Mouse (Mus musculus): ENCODE data around the gene Zfand3. TPM values are rescaled to one million over a fixed set of nuclear protein-coding genes. Genes with fewer than 3 reads are reported as not detected.

Gene Zfand3
- polyA plus RNA-seq (2015; fragmentation: Nextera tagmentation; extraction: Ambion mirVana): 54.9 and 57.6 TPM in 2 replicates

DNA sequence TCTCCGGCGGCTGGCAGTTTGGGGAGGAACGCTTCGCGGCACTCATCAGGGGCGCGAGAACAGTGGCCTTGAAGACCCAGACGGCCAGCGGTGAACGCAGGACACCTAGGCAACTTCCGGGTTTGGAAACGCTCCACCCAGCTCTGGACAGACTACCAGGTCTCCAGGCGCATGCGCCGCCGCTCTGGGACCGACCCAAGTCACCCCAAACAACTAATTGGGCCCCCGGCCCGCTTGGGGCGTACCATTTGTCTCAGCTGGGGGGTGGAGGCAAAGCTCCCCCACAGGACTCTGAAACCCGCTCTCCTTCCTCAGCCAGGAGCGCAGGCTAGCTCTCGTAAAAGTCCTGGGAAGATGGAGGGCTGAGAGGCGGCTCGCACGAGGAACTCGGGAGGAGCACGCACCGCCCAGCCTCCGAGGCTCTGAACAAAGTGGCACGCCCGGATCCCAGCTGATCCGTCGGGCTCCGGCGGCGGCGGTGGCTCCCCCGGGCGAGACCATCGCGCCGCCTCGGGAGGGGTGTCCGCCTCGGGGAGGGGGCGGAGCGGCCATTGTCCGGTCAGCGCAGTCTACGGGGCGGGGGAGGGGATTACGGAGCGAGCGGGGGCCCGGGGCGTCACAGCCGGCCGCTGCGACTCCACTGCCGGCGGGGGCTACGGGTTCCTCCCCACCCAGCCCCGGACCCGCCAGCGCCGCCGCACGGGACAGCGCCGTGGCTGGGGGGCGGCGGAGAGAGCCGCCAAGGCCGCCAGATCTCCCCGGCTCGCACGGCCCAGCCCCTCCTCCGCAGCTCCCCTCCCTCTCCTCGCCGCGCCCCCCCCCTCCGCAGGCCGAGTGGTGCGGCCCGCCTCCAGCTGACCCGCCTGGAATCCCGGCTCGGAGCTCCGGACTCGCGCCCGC is at the start of gene Zfand3:
Gene Zfand3 (plus strand): TSS at position 531 of the 900 bp plus-strand sequence.
- Histone ChIP-seq H3K9me3 (replicated peaks) (no peaks in the 10 kb centered on the region), H3K4me2 (replicated peaks) (peak within 1 kb of the TSS; percentile 65), H3K27ac (replicated peaks) (peak within 1 kb of the TSS; percentile 100), H3K4me3 (replicated peaks) (peak within 1 kb of the TSS; percentile 93), H3K27me3 (no peaks in the 10 kb centered on the region), H3K9ac (peak within 1 kb of the TSS; percentile 98), H3K4me1 (peaks cover 27% of the 10 kb centered on the region), H3K36me3 (no peaks in the 10 kb centered on the region)
- WGBS: under 1% methylated on average over 60 of the region's 93 CpGs
- peak; percentile 94 for ATAC-seq (ENCODE audit: insufficient number of reproducible peaks, low FRiP score, low TSS enrichment, low read depth)

DNA sequence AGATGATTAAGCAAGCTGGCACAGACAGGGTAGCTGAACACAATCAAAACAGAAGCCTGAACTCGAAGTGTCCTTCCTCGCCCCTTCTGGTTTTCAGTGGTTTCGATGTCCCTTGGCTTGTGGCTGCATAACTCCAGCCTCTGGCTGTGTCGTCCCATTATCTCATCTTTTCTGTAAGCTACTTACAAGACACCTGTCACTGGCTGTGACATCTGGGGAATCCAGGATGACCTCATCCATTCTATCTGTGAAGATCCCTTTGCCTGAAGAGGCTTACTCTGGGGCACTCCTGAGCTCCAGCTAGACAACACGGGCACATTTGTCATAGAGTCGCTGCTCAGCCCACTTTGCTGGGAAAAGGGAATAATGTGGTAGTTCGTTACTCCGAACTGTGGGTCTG is 48.7 kb upstream of the Zfand3 start:
- WGBS: 56% methylated on average over 8 of the region's 8 CpGs
- H3K36me3 ChIP-seq: no peaks in the 10 kb centered on the region
- H3K4me3 ChIP-seq (replicated peaks): no peak overlapping the region
- H3K27me3 ChIP-seq: no peaks in the 10 kb centered on the region
- no peak overlapping the region for H3K9ac ChIP-seq
- H3K27ac ChIP-seq (replicated peaks): no peak overlapping the region
- no peaks in the 10 kb centered on the region for H3K9me3 ChIP-seq (replicated peaks)
- H3K4me1 ChIP-seq: 0 out of 2 replicates have a peak, but pooled peaks cover 4% of the 10 kb centered on the region
- ATAC-seq (ENCODE audit: insufficient number of reproducible peaks, low FRiP score, low TSS enrichment, low read depth): no peak
- H3K4me2 ChIP-seq (replicated peaks): no peak overlapping the region

DNA sequence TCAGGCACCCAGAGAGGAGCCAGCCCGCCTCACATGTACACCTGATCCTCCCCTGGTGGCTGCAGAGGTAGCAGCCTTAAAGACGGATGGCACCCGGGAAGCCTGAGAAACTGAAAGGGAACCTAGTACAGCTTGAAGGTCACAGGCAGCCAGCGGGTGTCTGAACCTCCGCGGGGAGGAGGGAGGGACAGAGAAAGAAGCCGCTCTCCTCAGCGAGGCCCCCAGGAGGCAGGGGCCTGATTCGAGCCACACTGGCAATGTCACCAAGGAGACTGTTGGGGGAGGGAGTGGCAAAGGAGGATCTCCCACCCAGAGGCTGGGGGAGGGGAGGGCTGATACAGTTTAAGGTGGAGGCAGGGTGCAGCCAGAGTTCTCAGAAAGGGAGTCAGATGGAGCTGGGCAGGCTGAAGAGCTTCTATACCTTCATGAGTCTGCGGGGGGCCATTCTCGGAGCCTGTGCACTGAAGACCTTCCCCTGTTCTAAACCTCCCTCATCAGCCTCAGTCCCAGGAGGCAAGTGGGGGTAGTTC is 40.7 kb upstream of the Zfand3 start:
- Histone ChIP-seq H3K9me3 (replicated peaks) (no peaks in the 10 kb centered on the region), H3K4me3 (replicated peaks) (peak overlapping the region; percentile 21), H3K4me1 (peaks cover 24% of the 10 kb centered on the region), H3K9ac (no peak overlapping the region), H3K36me3 (no peaks in the 10 kb centered on the region), H3K4me2 (replicated peaks) (peak overlapping the region; percentile 45), H3K27ac (replicated peaks) (no peak overlapping the region), H3K27me3 (peaks cover 9% of the 10 kb centered on the region)
- 6% methylated on average over 11 of the region's 11 CpGs for WGBS
- no peak for ATAC-seq (ENCODE audit: insufficient number of reproducible peaks, low FRiP score, low TSS enrichment, low read depth)

DNA sequence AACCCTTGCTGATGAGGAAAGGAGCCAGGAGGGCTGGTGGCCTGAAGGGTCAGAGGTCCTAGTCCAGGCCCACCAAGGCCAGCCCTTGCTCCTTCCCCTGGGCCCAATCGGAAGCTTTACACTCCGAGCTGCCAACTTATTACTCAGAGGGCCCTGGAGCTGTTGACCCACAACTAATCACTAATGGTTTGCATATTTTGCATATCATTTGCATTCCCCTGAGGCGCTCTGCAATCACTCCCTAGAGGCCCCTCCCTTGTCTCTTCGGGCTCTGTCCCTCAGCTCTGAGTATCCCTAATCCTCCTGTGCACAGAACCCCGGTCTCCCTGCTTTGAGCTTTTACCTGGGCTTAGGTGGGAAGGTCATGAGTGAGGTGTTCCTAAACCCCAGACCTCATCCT is 39.0 kb upstream of the Zfand3 start:
- Histone ChIP-seq H3K9ac (no peak overlapping the region), H3K27me3 (peaks cover 12% of the 10 kb centered on the region), H3K36me3 (no peaks in the 10 kb centered on the region), H3K27ac (replicated peaks) (no peak overlapping the region), H3K4me1 (peaks cover 24% of the 10 kb centered on the region), H3K4me3 (replicated peaks) (no peak overlapping the region), H3K4me2 (replicated peaks) (no peak overlapping the region), H3K9me3 (replicated peaks) (no peaks in the 10 kb centered on the region)
- no peak for ATAC-seq (ENCODE audit: insufficient number of reproducible peaks, low FRiP score, low TSS enrichment, low read depth)
- 16% methylated on average over 5 of the region's 5 CpGs for WGBS

DNA sequence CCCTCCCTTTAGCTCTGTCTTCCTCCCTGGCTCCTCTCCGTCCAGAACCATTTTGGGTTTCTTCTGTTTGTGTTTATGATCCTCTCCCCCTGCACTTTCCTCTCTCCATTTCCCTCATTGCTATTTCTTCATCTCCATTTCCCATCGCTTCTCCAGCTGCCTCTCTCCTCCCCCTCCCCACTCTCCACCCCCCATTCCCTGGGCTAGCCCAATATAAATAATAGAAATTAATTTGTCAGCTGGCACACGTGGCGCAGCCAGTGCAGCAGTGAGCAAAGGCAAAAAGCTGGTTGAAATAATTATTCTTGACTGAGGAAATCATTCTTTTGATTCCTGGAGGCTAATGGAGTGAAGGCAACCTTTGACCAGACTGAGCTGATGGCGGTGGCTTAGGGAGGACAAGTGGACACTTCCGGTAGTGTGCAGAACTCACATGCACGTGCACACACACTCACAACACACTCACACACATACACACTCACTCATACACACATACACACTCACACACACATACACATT is 34.4 kb upstream of the Zfand3 start, which contains the start of gene Mdga1:
Gene Mdga1 (minus strand): TSS at position 51 of the 519 bp plus-strand sequence.
- no peak within 1 kb of the TSS for H3K4me3 ChIP-seq (replicated peaks)
- no peaks in the 10 kb centered on the region for H3K9me3 ChIP-seq (replicated peaks)
- WGBS: 67% methylated on average over 7 of the region's 7 CpGs
- peaks cover 18% of the 10 kb centered on the region for H3K27me3 ChIP-seq
- H3K9ac ChIP-seq: no peak within 1 kb of the TSS
- H3K4me1 ChIP-seq: 0 out of 2 replicates have a peak, but pooled peaks cover 6% of the 10 kb centered on the region
- H3K4me2 ChIP-seq (replicated peaks): no peak within 1 kb of the TSS
- H3K36me3 ChIP-seq: no peaks in the 10 kb centered on the region
- no peak within 1 kb of the TSS for H3K27ac ChIP-seq (replicated peaks)
- ATAC-seq (ENCODE audit: insufficient number of reproducible peaks, low FRiP score, low TSS enrichment, low read depth): no peak

DNA sequence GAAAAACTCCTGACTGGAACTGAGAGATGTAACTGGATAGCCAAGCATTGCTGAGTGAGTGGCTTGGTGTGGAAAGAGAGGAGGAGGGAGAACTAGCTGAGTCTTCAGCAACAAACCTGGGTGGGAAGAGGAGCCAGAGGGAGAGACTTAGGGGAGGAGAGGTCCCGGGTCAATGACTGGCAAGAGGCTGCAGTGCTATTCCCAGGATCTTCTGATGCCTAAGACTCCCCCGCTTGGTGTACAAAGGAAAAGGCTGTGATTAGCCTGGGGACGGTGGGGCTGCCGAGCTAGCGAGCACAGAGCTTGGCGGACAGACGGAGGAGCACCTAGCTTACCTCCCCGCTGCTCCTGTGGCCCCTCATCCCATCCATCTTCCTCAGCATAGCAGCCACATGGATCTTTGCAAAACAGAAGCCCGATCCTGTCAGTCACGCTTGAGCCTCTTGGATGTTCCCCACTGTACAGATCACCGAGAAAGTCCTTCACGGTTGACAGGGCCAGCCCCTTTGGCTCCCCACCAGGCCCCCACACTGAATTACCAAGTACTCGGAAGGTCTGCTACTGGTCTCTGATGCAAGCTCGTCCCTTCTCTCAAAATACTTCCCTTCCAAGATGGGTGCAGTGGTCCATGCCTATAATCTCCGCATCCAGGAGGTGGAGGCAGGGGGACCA is 32.6 kb upstream of the Zfand3 start:
- Histone ChIP-seq H3K9ac (no peak overlapping the region), H3K4me3 (replicated peaks) (no peak overlapping the region), H3K36me3 (no peaks in the 10 kb centered on the region), H3K27ac (replicated peaks) (no peak overlapping the region), H3K9me3 (replicated peaks) (no peaks in the 10 kb centered on the region), H3K4me2 (replicated peaks) (no peak overlapping the region), H3K27me3 (peaks cover 10% of the 10 kb centered on the region; the same call in 1 of the 2 replicates), H3K4me1 (peaks cover 15% of the 10 kb centered on the region)
- ATAC-seq (ENCODE audit: insufficient number of reproducible peaks, low FRiP score, low TSS enrichment, low read depth): no peak
- 32% methylated on average over 15 of the region's 15 CpGs for WGBS

DNA sequence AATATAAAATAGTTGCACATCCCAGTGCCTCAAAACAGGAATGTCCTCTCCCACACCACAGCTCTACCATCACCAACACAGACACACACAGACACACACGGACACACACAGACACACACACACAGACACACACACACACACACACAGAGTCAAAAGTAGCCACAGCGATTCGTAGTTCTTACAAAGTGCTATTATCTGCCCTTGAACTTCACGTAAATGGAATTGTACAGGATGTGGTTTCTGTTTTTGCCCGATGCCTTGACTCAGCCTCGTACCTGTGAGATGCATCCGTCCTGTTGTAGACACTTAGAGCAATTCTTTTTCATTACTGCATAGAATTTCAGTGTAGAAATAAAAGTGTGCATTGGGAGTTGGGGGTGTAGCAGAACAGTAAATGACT is 31.3 kb upstream of the Zfand3 start:
- WGBS: 88% methylated on average over 7 of the region's 7 CpGs
- Histone ChIP-seq H3K4me1 (peaks cover 15% of the 10 kb centered on the region), H3K4me2 (replicated peaks) (no peak overlapping the region), H3K9ac (no peak overlapping the region), H3K36me3 (no peaks in the 10 kb centered on the region), H3K27me3 (peaks cover 10% of the 10 kb centered on the region; the same call in 1 of the 2 replicates), H3K9me3 (replicated peaks) (no peaks in the 10 kb centered on the region), H3K4me3 (replicated peaks) (no peak overlapping the region), H3K27ac (replicated peaks) (no peak overlapping the region)
- no peak for ATAC-seq (ENCODE audit: insufficient number of reproducible peaks, low FRiP score, low TSS enrichment, low read depth)

DNA sequence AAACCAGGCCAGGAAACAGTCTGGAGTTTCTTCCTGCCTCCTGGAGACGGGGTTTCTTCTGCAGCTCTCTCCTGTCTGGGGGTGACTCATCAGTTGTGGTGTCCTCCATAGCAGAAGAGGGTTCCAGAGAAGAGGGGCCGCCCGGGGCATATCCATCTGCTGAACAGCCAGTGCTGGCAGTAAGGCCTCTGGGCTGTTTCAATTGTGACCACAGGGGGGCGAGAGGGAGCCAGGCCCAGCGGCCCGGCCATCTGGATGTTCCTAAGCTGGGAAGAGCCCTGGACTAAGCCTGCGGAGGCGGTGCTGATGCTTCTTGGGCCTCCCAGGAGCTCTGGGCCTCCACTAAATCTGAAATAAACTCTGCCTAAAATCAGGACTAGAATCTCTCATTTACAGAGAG is 28.8 kb upstream of the Zfand3 start:
- Histone ChIP-seq H3K4me2 (replicated peaks) (no peak overlapping the region), H3K27ac (replicated peaks) (no peak overlapping the region), H3K9ac (no peak overlapping the region), H3K27me3 (0 out of 2 replicates have a peak, but pooled peaks cover 7% of the 10 kb centered on the region), H3K4me3 (replicated peaks) (no peak overlapping the region), H3K36me3 (no peaks in the 10 kb centered on the region), H3K9me3 (replicated peaks) (no peaks in the 10 kb centered on the region), H3K4me1 (peaks cover 28% of the 10 kb centered on the region)
- ATAC-seq (ENCODE audit: insufficient number of reproducible peaks, low FRiP score, low TSS enrichment, low read depth): peak; percentile 42
- WGBS: 3% methylated on average over 8 of the region's 8 CpGs

DNA sequence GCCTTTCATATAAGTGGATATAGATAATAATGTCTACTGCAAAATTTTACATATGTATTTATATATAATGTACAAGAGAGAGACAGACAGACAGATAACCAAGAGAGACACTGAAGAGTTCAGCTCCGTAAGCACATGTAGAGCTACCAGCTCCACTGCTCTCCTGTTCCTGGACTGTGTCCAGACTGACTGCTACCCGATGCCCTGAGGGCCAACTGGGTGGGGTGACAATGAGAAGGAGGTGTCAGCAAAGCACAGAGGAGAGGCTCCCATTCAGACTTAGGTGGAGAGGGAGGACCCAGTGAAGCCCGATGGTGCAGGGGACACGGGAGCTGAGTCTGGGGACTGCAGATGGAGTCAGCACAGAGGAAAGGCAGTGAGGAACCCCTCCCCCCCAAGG is 25.5 kb upstream of the Zfand3 start:
- H3K9me3 ChIP-seq (replicated peaks): no peaks in the 10 kb centered on the region
- no peak overlapping the region for H3K4me2 ChIP-seq (replicated peaks)
- no peaks in the 10 kb centered on the region for H3K27me3 ChIP-seq
- no peak overlapping the region for H3K4me3 ChIP-seq (replicated peaks)
- no peak for ATAC-seq (ENCODE audit: insufficient number of reproducible peaks, low FRiP score, low TSS enrichment, low read depth)
- no peak overlapping the region; the same call in 1 of the 2 replicates for H3K27ac ChIP-seq (replicated peaks)
- no peak overlapping the region for H3K9ac ChIP-seq
- no peaks in the 10 kb centered on the region for H3K36me3 ChIP-seq
- H3K4me1 ChIP-seq: peaks cover 28% of the 10 kb centered on the region
- WGBS: 32% methylated on average over 4 of the region's 4 CpGs

DNA sequence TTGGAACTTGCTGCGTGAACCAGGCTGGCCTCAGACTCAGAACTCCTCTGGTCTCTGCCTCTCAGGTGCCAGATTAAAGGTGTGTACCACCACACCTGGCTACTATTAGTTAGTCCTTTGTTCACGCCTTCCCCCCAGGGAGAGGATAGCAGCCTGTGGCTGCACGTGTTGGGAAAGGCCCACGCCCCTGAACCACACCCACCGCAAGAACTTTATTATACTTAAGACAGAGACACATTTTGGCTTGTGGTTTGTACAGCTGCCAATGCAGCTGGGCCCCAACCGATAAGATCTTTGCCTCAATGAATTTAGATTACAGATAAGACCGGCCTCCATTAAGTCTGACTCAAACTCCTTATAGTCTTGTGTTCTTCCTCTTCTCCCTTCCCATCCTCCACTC is 24.7 kb upstream of the Zfand3 start:
- 32% methylated on average over 7 of the region's 7 CpGs for WGBS
- H3K27me3 ChIP-seq: no peaks in the 10 kb centered on the region
- no peak overlapping the region for H3K27ac ChIP-seq (replicated peaks)
- peak; percentile 50; the same call in 1 of the 2 replicates for ATAC-seq (ENCODE audit: insufficient number of reproducible peaks, low FRiP score, low TSS enrichment, low read depth)
- H3K4me1 ChIP-seq: peaks cover 28% of the 10 kb centered on the region
- no peak overlapping the region for H3K9ac ChIP-seq
- H3K9me3 ChIP-seq (replicated peaks): no peaks in the 10 kb centered on the region
- H3K4me3 ChIP-seq (replicated peaks): no peak overlapping the region
- H3K36me3 ChIP-seq: no peaks in the 10 kb centered on the region
- H3K4me2 ChIP-seq (replicated peaks): no peak overlapping the region

DNA sequence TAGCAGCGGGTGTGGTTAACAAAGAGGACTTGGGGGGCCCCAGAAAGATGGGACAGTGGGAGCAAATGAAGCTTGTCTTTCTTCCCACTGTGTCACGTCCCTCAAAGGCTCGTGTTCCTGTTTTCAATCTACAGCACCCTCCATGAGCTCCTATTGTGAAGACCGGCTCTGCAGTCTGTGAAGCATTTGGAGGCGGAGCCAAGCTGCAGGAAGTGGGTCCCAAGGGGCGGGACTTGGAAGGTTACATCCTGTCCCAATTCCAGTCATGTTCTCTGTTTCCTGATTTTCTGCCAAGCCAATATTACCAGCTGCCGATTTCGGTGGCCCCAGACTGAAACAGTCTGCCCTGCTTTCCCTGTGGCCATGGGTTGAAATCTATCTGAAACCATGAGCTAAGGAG is 23.0 kb upstream of the Zfand3 start:
- Histone ChIP-seq H3K36me3 (no peaks in the 10 kb centered on the region), H3K4me2 (replicated peaks) (no peak overlapping the region), H3K9ac (no peak overlapping the region), H3K27ac (replicated peaks) (no peak overlapping the region), H3K27me3 (no peaks in the 10 kb centered on the region), H3K9me3 (replicated peaks) (no peaks in the 10 kb centered on the region), H3K4me1 (peaks cover 15% of the 10 kb centered on the region), H3K4me3 (replicated peaks) (no peak overlapping the region)
- no peak for ATAC-seq (ENCODE audit: insufficient number of reproducible peaks, low FRiP score, low TSS enrichment, low read depth)
- WGBS: 59% methylated on average over 8 of the region's 8 CpGs
